Mouse (Mus musculus) intestine, embryonic 15.5 days (tissue): ENCODE results near the gene Shisa5. TPM values are rescaled to one million over a fixed set of nuclear protein-coding genes. Genes with fewer than 3 reads are reported as not detected.

ENCODE experiments used
- ATAC-seq: fragments of 200-750 bp; cut with Nextera tagmentation; 2 replicates; pipeline ENCODE4 v1.8.0; 2017; ENCODE audit warnings: moderate TSS enrichment, moderate library complexity
- H3K27ac ChIP-seq: fragments of 300-500 bp; sonication (generic); 2 replicates; pipeline ENCODE4 v1.5.1; 2015; ENCODE audit warnings: mild to moderate bottlenecking, inconsistent platforms
- H3K27me3 ChIP-seq: fragments of 300-500 bp; sonication (generic); replicated peaks from 2 replicates; pipeline ENCODE4 v1.6.1; 2015; ENCODE audit warnings: inconsistent platforms
- H3K36me3 ChIP-seq: fragments of 300-500 bp; sonication (generic); 2 replicates; pipeline ENCODE4 v1.6.1; 2015; ENCODE audit warnings: inconsistent platforms
- H3K4me1 ChIP-seq: fragments of 300-500 bp; sonication (generic); replicated peaks from 2 replicates; pipeline ENCODE4 v1.6.1; 2015; ENCODE audit warnings: inconsistent platforms
- H3K4me2 ChIP-seq: fragments of 300-500 bp; sonication (generic); replicated peaks from 2 replicates; pipeline ENCODE4 v1.6.1; 2015; ENCODE audit warnings: mild to moderate bottlenecking, inconsistent platforms
- H3K4me3 ChIP-seq: fragments of 300-500 bp; sonication (generic); replicated peaks from 2 replicates; pipeline ENCODE4 v1.5.1; 2015; ENCODE audit warnings: inconsistent platforms
- H3K9ac ChIP-seq: fragments of 300-500 bp; sonication (generic); 2 replicates; pipeline ENCODE4 v1.6.1; 2015; ENCODE audit warnings: inconsistent platforms
- H3K9me3 ChIP-seq: fragments of 300-500 bp; sonication (generic); 2 replicates; pipeline ENCODE4 v1.6.1; 2016; ENCODE audit warnings: inconsistent platforms
- WGBS: fragments of 180-500 bp; shearing (Covaris S2); methylation state at CpG from one replicate; pipeline ENCODE4 v1.1.7; 2015; 5-methylcytosine and 5-hydroxymethylcytosine counted together
- polyA plus RNA-seq: library from polyadenylated mRNA; unstranded; fragments of >200 nt; fragmentation: Nextera tagmentation; extraction: Ambion mirVana; gene quantifications from 2 replicates; pipeline ENCODE4 v1.2.1, GENCODE M21; 2015

Gene Shisa5
- polyA plus RNA-seq, result 112 and 121 TPM in 2 replicates

GRCm38 (mm10) chr9:109038086-109038895 lies at the start of gene Shisa5:
Gene Shisa5 (plus strand): TSS chr9:109038565.
- peak within 1 kb of the TSS; percentile 64 for H3K4me3 ChIP-seq
- under 1% methylated on average over 36 of the region's 40 CpGs for WGBS
- H3K27ac ChIP-seq, result peak within 1 kb of the TSS; percentile 78
- no peaks in the 10 kb centered on the region for H3K36me3 ChIP-seq
- H3K4me2 ChIP-seq, result peak within 1 kb of the TSS; percentile 78
- no peaks in the 10 kb centered on the region for H3K27me3 ChIP-seq
- peak within 1 kb of the TSS; percentile 75 for H3K9ac ChIP-seq
- H3K4me1 ChIP-seq, result peaks cover 28% of the 10 kb centered on the region
- no peaks in the 10 kb centered on the region for H3K9me3 ChIP-seq
- ATAC-seq, result peak; percentile 89

DNA sequence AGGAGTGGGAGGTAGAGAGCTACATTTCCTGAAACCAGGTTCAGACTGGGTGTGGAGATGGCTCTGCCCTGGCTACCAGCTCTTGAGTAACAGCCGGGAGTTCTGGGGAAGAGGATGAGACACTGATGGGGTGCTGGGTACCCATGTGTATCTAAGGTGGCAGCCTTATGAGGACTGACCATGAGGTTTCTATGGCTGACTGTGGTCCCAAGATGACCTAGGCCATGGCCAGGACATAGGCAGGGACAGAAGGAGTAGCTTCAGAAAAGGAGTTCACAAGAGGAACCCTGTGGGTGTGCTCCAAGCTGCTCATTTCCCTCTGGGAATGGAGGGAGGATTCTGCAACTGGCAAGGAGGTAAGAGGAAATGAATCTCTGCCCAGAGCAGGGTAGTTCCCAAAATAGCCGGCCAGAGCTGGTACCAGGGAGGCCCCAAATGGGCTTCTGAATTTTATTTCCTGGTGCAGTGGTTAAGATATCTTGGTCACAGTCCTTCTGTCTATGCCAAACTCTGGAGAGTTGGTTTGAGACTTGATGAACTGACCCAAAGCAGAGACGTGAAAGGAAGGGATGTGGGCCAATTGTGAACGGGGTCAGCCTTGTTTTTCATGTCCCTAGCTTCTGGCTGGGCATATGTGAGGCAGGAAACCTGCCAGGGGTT lies 48.4 kb upstream of the Shisa5 start:
- peak overlapping the region; percentile 54 for H3K27ac ChIP-seq
- H3K4me1 ChIP-seq, result peaks cover 42% of the 10 kb centered on the region
- H3K9ac ChIP-seq, result no peak overlapping the region
- no peaks in the 10 kb centered on the region for H3K36me3 ChIP-seq
- WGBS, result 63% methylated on average over 4 of the region's 4 CpGs
- no peaks in the 10 kb centered on the region for H3K9me3 ChIP-seq
- H3K27me3 ChIP-seq, result no peaks in the 10 kb centered on the region
- H3K4me2 ChIP-seq, result peak overlapping the region; percentile 19; the same call in 1 of the 2 replicates
- ATAC-seq, result no peak
- H3K4me3 ChIP-seq, result no peak overlapping the region

DNA sequence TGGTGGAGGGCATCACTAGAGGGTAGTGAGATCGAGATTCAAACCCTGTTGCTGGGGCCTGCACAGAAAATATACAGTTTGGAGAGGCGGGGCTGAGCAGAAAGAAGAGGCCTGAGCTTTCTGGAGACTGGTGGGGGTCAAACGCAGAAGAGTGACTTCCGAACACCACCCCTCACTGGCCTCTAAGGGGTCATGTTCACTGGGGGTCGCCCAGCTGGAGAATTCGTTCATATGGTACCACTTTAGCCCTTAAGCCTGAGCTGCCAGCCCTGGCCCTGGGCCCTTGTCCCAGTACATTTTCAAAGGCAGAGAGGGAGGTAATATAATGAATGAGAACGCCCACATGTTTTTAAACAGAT lies 47.9 kb upstream of the Shisa5 start:
- ATAC-seq, result no peak
- Histone ChIP-seq H3K4me1 (peaks cover 45% of the 10 kb centered on the region), H3K4me2 (no peak overlapping the region; the same call in 1 of the 2 replicates), H3K27ac (peak overlapping the region; percentile 54), H3K9me3 (no peaks in the 10 kb centered on the region), H3K36me3 (no peaks in the 10 kb centered on the region), H3K9ac (no peak overlapping the region), H3K4me3 (no peak overlapping the region), H3K27me3 (no peaks in the 10 kb centered on the region)
- WGBS, result 79% methylated on average over 7 of the region's 7 CpGs

DNA sequence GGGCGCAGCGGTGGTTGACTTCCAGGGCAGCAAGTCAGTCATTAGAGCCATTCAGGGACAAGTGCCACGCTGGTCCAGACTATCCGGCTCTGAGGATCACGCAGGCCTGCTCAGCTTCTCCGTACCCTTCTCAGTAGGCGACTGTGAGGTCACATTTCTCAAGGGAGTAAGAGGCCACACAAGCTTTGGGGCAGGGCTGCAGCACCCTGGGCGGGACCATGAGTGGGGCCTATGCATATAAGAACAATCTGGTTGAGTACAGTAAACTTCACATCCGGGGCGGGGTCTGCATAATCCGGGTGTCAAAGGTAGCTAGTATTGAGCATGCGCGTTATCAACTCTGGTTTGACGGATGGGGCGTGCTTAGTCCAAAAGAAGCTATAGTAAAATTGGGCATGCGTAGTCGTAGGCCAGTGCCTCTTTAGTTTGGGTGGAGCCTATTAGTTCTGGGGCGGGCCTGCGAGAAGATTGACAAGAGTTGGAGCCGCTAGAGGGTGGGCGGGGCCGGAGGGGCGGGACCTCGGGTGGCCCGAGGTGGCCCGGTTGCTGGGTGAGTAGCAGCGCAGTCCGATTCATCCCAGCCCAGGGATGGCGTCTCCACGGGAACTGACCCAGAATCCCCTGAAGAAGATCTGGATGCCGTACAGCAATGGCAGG lies 46.8 kb upstream of the Shisa5 start, which contains the start of gene Pfkfb4:
TSS of gene Pfkfb4 (plus strand) at position 351 of the 657 bp plus-strand sequence.
- peaks cover 47% of the 10 kb centered on the region for H3K4me1 ChIP-seq
- H3K36me3 ChIP-seq, result no peaks in the 10 kb centered on the region
- WGBS, result 1% methylated on average over 31 of the region's 31 CpGs
- H3K4me3 ChIP-seq, result peak within 1 kb of the TSS; percentile 56
- no peaks in the 10 kb centered on the region for H3K9me3 ChIP-seq
- peak within 1 kb of the TSS; percentile 89 for H3K4me2 ChIP-seq
- H3K27me3 ChIP-seq, result no peaks in the 10 kb centered on the region
- peak within 1 kb of the TSS; percentile 90 for H3K27ac ChIP-seq
- peak within 1 kb of the TSS; percentile 64 for H3K9ac ChIP-seq
- ATAC-seq, result peak; percentile 94

GRCm38 (mm10) chr9:108992085-108992469 lies 46.3 kb upstream of the Shisa5 start:
- no peak for ATAC-seq

DNA sequence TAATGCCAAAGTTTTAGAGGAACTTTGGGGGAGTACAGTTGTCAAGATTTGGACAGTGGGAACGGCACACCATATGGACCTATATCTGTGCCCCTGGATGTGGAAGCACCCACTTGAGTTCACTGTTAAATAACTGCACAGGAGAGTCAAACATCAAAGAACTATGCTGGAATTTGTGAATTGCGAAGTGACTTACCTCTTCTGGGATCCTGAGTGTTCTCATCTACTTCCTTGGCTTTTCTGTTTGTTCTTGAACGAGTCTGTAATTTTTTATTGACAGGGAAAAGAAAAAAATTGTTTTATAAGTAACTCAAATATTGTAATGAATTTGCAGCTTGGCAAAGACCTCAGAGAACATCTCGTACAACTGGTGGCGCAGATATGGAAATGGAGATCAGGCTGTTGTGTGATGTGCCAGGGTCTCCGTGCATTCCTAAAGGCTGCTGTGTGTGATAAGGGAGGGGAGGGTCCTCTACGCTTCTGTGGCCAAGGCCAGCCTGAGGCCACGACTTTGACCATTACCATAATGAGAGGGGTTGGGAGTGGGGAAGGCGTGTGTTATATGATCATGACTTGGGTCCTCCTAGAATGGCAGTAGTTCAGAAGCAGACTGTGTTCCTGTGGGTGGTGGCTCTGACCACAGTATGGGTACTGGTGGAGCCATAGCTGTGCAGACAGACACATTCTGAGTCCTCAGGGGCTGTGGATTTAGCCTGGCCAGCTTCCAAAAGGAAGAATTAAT lies 45.6 kb upstream of the Shisa5 start:
- Histone ChIP-seq H3K4me1 (peaks cover 44% of the 10 kb centered on the region), H3K9ac (no peak overlapping the region), H3K9me3 (no peaks in the 10 kb centered on the region), H3K27me3 (no peaks in the 10 kb centered on the region), H3K4me2 (peak overlapping the region; percentile 89), H3K36me3 (no peaks in the 10 kb centered on the region), H3K27ac (no peak overlapping the region), H3K4me3 (peak overlapping the region; percentile 56; the same call in 1 of the 2 replicates)
- ATAC-seq, result no peak
- 74% methylated on average over 9 of the region's 9 CpGs for WGBS

More at GRCm38 (mm10) chr9:108992085-108992469, 46.3 kb upstream of the Shisa5 start:
- no peaks in the 10 kb centered on the region for H3K36me3 ChIP-seq
- peaks cover 49% of the 10 kb centered on the region for H3K4me1 ChIP-seq
- H3K9ac ChIP-seq, result peak overlapping the region; percentile 64
- no peaks in the 10 kb centered on the region for H3K9me3 ChIP-seq
- WGBS, result 8% methylated on average over 18 of the region's 18 CpGs
- no peaks in the 10 kb centered on the region for H3K27me3 ChIP-seq
- peak overlapping the region; percentile 89 for H3K4me2 ChIP-seq
- H3K27ac ChIP-seq, result peak overlapping the region; percentile 52; the same call in 1 of the 2 replicates
- peak overlapping the region; percentile 56 for H3K4me3 ChIP-seq

DNA sequence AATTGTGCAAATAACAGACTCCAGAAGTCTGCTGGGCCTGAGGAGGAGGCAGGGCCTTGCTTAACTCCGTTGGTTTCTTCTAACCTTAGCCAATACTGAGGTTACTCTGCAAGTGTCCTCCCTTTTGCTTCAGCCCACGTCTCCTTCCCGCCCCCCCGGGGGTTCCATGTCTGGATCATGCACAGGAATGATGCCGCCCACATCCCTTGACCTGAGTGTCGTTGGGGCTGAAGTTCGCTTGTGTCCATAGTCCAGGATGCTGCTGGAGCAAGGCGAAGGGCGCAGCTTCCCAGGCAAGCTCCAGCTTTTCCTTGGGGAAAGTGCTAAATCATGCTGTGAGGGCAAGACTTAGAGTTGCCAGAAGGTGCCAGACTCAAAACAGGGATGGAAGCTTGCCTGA lies 42.0 kb upstream of the Shisa5 start:
- peaks cover 15% of the 10 kb centered on the region for H3K4me1 ChIP-seq
- no peaks in the 10 kb centered on the region for H3K36me3 ChIP-seq
- no peaks in the 10 kb centered on the region for H3K27me3 ChIP-seq
- no peaks in the 10 kb centered on the region for H3K9me3 ChIP-seq
- ATAC-seq, result no peak
- H3K4me3 ChIP-seq, result no peak overlapping the region
- peak overlapping the region; percentile 82 for H3K27ac ChIP-seq
- 0 out of 2 replicates have a peak overlapping the region, but pooled peaks have one; percentile 3 for H3K9ac ChIP-seq
- 0 out of 2 replicates have a peak overlapping the region, but pooled peaks have one; percentile 11 for H3K4me2 ChIP-seq
- WGBS, result 59% methylated on average over 9 of the region's 9 CpGs

DNA sequence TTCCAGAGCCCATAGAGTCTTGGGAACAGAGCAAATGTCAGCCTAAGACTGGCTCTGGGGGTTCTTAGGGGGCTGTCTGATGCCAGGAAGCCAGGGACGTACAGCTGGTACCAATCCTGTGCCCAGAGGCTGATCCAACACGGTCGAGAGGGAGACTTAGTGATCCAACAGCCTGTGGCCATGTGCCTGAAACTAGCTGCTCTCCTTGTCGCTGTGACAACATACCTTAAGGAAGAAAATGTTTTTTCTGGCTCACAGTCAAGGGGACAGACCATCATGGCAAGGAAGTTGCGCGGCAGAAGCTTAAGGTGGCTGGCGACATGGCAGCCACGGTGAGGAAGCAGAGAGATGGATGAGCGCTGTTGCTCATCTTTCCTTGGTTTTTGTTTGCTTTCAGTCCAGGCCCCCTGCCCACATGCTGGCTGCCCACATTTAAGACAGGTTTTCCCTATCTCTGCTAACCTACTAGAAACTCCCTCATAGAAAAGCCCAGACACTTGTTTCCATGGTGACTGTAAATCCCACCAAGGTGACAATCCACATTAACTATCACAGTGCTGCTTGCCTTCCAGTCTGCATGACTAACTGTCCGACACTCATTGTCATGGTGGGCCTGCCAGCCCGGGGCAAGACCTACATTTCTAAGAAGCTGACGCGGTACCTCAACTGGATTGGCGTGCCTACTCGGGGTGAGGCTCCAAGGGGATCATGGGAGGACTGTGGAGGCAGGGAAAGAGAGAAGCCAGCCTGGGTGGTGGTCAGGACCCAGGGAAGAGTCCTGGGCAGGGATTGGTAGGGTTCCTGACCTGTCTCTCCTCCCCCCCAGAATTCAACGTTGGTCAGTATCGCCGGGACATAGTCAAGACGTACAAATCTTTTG lies 39.8 kb upstream of the Shisa5 start:
- WGBS, result 81% methylated on average over 19 of the region's 19 CpGs
- no peak for ATAC-seq
- no peak overlapping the region for H3K4me3 ChIP-seq
- H3K27ac ChIP-seq, result no peak overlapping the region
- no peaks in the 10 kb centered on the region for H3K27me3 ChIP-seq
- no peaks in the 10 kb centered on the region for H3K36me3 ChIP-seq
- peaks cover 10% of the 10 kb centered on the region for H3K4me1 ChIP-seq
- H3K4me2 ChIP-seq, result no peak overlapping the region
- H3K9ac ChIP-seq, result no peak overlapping the region
- H3K9me3 ChIP-seq, result no peaks in the 10 kb centered on the region

DNA sequence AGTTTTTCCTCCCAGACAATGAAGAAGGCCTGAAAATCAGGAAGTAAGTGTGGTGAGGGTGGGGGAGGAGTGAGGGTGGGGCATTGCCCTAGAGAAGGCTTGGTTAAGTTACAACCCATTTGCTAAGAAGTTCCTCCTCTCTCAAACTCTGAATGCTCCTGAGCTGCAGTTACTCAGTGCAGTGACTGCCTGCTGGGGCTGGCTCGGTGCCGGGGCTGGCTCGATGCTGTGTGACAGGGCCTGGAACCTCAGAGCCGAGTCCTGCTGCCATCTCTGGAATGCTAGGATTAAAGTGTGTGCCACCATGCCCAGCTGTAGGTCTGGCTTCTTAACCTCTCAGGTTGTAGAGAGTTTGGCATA lies 39.2 kb upstream of the Shisa5 start:
- H3K27me3 ChIP-seq, result no peaks in the 10 kb centered on the region
- 83% methylated on average over 4 of the region's 4 CpGs for WGBS
- peaks cover 10% of the 10 kb centered on the region for H3K4me1 ChIP-seq
- H3K4me2 ChIP-seq, result no peak overlapping the region
- no peak overlapping the region for H3K9ac ChIP-seq
- no peak overlapping the region for H3K4me3 ChIP-seq
- H3K27ac ChIP-seq, result no peak overlapping the region
- ATAC-seq, result no peak
- no peaks in the 10 kb centered on the region for H3K36me3 ChIP-seq
- H3K9me3 ChIP-seq, result no peaks in the 10 kb centered on the region

DNA sequence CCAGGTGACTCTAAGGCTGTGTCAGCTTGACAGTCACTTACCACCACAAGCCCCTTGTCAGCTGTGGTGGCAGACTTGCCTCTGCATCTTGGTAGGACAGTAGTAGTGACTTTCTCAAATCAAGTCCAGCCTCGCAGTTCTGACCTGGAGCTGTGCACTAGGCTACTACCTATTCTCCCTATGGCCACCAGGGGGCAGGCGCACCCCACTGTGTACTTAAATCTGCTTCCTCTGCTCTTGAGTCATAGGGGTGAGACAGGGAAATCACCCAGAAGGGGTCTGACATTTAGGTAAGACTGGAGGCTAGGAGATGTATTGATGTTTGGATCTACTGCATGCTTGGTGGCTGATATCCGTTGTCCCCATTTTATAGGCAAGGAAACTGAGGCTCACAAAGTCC lies 37.6 kb upstream of the Shisa5 start:
- peak; percentile 45 for ATAC-seq
- Histone ChIP-seq H3K36me3 (no peaks in the 10 kb centered on the region), H3K27me3 (no peaks in the 10 kb centered on the region), H3K4me3 (no peak overlapping the region), H3K9ac (no peak overlapping the region), H3K4me1 (peaks cover 4% of the 10 kb centered on the region; the same call in 1 of the 2 replicates), H3K9me3 (no peaks in the 10 kb centered on the region), H3K27ac (no peak overlapping the region), H3K4me2 (no peak overlapping the region)
- 12% methylated on average over 3 of the region's 3 CpGs for WGBS

DNA sequence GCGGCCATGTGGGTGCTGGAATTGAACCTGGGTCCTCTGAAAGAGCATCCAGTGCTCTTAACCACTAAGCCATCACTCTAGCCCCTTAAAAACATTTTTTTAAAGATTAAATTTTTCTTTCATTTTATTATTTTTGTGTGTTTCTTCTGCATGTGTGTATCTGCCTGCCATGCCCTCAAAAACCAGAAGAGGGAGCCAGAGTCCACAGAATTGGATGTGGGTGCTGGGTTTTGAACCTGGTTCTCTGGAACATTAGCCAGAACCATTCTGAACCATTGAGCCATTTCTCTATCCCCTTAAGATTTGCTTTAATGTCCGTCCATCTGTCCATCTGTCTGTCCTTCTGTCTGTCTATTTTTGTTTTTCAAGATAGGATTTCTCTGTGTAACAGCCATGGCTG lies 35.2 kb upstream of the Shisa5 start:
- H3K4me2 ChIP-seq, result no peak overlapping the region
- no peak for ATAC-seq
- H3K4me1 ChIP-seq, result no peaks in the 10 kb centered on the region
- H3K9me3 ChIP-seq, result no peaks in the 10 kb centered on the region
- H3K9ac ChIP-seq, result no peak overlapping the region
- WGBS, result 57% methylated on average over 2 of the region's 2 CpGs
- H3K36me3 ChIP-seq, result no peaks in the 10 kb centered on the region
- no peaks in the 10 kb centered on the region for H3K27me3 ChIP-seq
- H3K27ac ChIP-seq, result no peak overlapping the region
- no peak overlapping the region for H3K4me3 ChIP-seq
